Mouse (Mus musculus) stomach, postnatal 0 days (tissue): ENCODE measurements at regions not wholly inside any gene's neighbourhood (a gene's known extent, or its start where the extent isn't known, plus 50 kb on each side); places are given as distances from the start of the nearest gene placed in this dataset.

Source experiments
- CTCF ChIP-seq: IDR thresholded peaks from 2 replicates; pipeline ENCODE4 v1.5.1; 2016; ENCODE audit warnings: antibody characterized with exemption, low read depth, mild to moderate bottlenecking, moderate library complexity
- EP300 ChIP-seq: optimal IDR thresholded peaks from 2 replicates; pipeline ENCODE3; 2016; ENCODE audit warnings: antibody characterized with exemption

- no peak for TF ChIP-seq CTCF
- no peak for TF ChIP-seq EP300
Measured at GRCm38 (mm10) chr14:46014090-46014489, 356.1 kb upstream of the Ddhd1 start.
